Mouse (Mus musculus) hindbrain, embryonic 16.5 days (tissue): Measurements from ENCODE around the gene Ppp4r3a. TPM values are rescaled to one million over a fixed set of nuclear protein-coding genes. Genes with fewer than 3 reads are reported as not detected.

Experiments
- ATAC-seq: fragments of 200-750 bp; cut with Nextera tagmentation; 2 replicates; pipeline ENCODE4 v1.8.0; 2017; ENCODE audit warnings: moderate TSS enrichment, moderate library complexity
- H3K27ac ChIP-seq: fragments of 300-500 bp; sonication (generic); 2 replicates; pipeline ENCODE4 v1.5.1; 2014; ENCODE audit warnings: low read depth, mild to moderate bottlenecking, control low read depth, low read length, moderate library complexity
- H3K27me3 ChIP-seq: fragments of 300-500 bp; sonication (generic); replicated peaks from 2 replicates; pipeline ENCODE4 v1.6.1; 2014; ENCODE audit warnings: low read length; ENCODE audit not compliant: control insufficient read depth, insufficient read depth
- H3K36me3 ChIP-seq: fragments of 300-500 bp; sonication (generic); 2 replicates; pipeline ENCODE4 v1.6.1; 2014; ENCODE audit warnings: mild to moderate bottlenecking, low read length, moderate library complexity, mixed read lengths; ENCODE audit not compliant: control insufficient read depth, insufficient read depth
- H3K4me1 ChIP-seq: fragments of 300-500 bp; sonication (generic); 2 replicates; pipeline ENCODE4 v1.6.1; 2014; ENCODE audit warnings: low read depth, low read length; ENCODE audit not compliant: control insufficient read depth, insufficient read depth
- H3K4me2 ChIP-seq: fragments of 300-500 bp; sonication (generic); 2 replicates; pipeline ENCODE4 v1.6.1; 2014; ENCODE audit warnings: mild to moderate bottlenecking, low read length, control low read depth, moderate library complexity
- H3K4me3 ChIP-seq: fragments of 300-500 bp; sonication (generic); 2 replicates; pipeline ENCODE4 v1.5.1; 2014; ENCODE audit warnings: mild to moderate bottlenecking, low read length, control low read depth, moderate library complexity
- H3K9ac ChIP-seq: fragments of 300-500 bp; sonication (generic); 2 replicates; pipeline ENCODE4 v1.6.1; 2014; ENCODE audit warnings: low read depth, mild to moderate bottlenecking, control low read depth, low read length, moderate library complexity
- H3K9me3 ChIP-seq: fragments of 300-500 bp; sonication (generic); 2 replicates; pipeline ENCODE4 v1.6.1; 2014; ENCODE audit warnings: mild to moderate bottlenecking, low read length, moderate library complexity; ENCODE audit not compliant: control insufficient read depth
- WGBS: fragments of 180-500 bp; shearing (Covaris S2); extraction: QIAGEN DNeasy Blood & Tissue Kit; methylation state at CpG from one replicate; pipeline ENCODE4 v1.1.7; 2014; 5-methylcytosine and 5-hydroxymethylcytosine counted together
- polyA plus RNA-seq: library from polyadenylated mRNA; unstranded; fragments of >200 nt; fragmentation: Nextera tagmentation; extraction: Ambion mirVana; gene quantifications from 2 replicates; pipeline ENCODE4 v1.2.1, GENCODE M21; 2015

Ppp4r3a gene
- polyA plus RNA-seq, 1 experiment from 2014 or later, result 18.9 TPM

- Histone ChIP-seq H3K27ac (no peak overlapping the region), H3K27me3 (no peaks in the 10 kb centered on the region), H3K4me2 (no peak overlapping the region), H3K36me3 (no peaks in the 10 kb centered on the region), H3K9me3 (no peaks in the 10 kb centered on the region), H3K4me1 (peaks cover 25% of the 10 kb centered on the region), H3K9ac (no peak overlapping the region), H3K4me3 (no peak overlapping the region)
- no peak for ATAC-seq
- WGBS, result 49% methylated on average over 7 of the region's 7 CpGs
Observed at GRCm38 (mm10) chr12:100999061-100999954, 84.2 kb downstream of the Ppp4r3a start.

GRCm38 (mm10) chr12:100998564-100998962 is 84.9 kb downstream of the Ppp4r3a start:
- H3K27ac ChIP-seq, result no peak overlapping the region
- no peaks in the 10 kb centered on the region for H3K9me3 ChIP-seq
- no peak overlapping the region for H3K4me2 ChIP-seq
- H3K27me3 ChIP-seq, result no peaks in the 10 kb centered on the region
- H3K9ac ChIP-seq, result no peak overlapping the region
- H3K36me3 ChIP-seq, result no peaks in the 10 kb centered on the region
- H3K4me3 ChIP-seq, result no peak overlapping the region
- WGBS, result 57% methylated on average over 8 of the region's 8 CpGs
- ATAC-seq, result no peak
- peaks cover 25% of the 10 kb centered on the region for H3K4me1 ChIP-seq

- H3K9ac ChIP-seq, result no peak overlapping the region
- H3K27me3 ChIP-seq, result no peaks in the 10 kb centered on the region
- no peak overlapping the region for H3K27ac ChIP-seq
- no peaks in the 10 kb centered on the region for H3K9me3 ChIP-seq
- H3K36me3 ChIP-seq, result no peaks in the 10 kb centered on the region
- peaks cover 25% of the 10 kb centered on the region for H3K4me1 ChIP-seq
- 28% methylated on average over 10 of the region's 10 CpGs for WGBS
- no peak for ATAC-seq
- H3K4me3 ChIP-seq, result no peak overlapping the region
- H3K4me2 ChIP-seq, result no peak overlapping the region
Observed at GRCm38 (mm10) chr12:100997830-100998563, 85.5 kb downstream of the Ppp4r3a start.

- peak; percentile 40 for ATAC-seq
- Histone ChIP-seq H3K4me2 (no peak overlapping the region), H3K4me1 (peaks cover 25% of the 10 kb centered on the region), H3K4me3 (no peak overlapping the region), H3K9ac (no peak overlapping the region), H3K9me3 (no peaks in the 10 kb centered on the region), H3K27me3 (no peaks in the 10 kb centered on the region), H3K36me3 (no peaks in the 10 kb centered on the region), H3K27ac (no peak overlapping the region)
- 26% methylated on average over 5 of the region's 5 CpGs for WGBS
Observed at GRCm38 (mm10) chr12:100996378-100996898, 87.1 kb downstream of the Ppp4r3a start.

GRCm38 (mm10) chr12:100995607-100996377 is 87.7 kb downstream of the Ppp4r3a start:
- H3K4me2 ChIP-seq, result no peak overlapping the region
- WGBS, result 36% methylated on average over 16 of the region's 16 CpGs
- no peak for ATAC-seq
- no peaks in the 10 kb centered on the region for H3K27me3 ChIP-seq
- no peaks in the 10 kb centered on the region for H3K9me3 ChIP-seq
- no peak overlapping the region for H3K27ac ChIP-seq
- H3K36me3 ChIP-seq, result no peaks in the 10 kb centered on the region
- H3K4me1 ChIP-seq, result peaks cover 25% of the 10 kb centered on the region
- H3K9ac ChIP-seq, result no peak overlapping the region
- H3K4me3 ChIP-seq, result no peak overlapping the region

GRCm38 (mm10) chr12:100994140-100995015 is 89.1 kb downstream of the Ppp4r3a start:
- H3K9ac ChIP-seq, result no peak overlapping the region
- H3K4me2 ChIP-seq, result no peak overlapping the region
- no peak overlapping the region for H3K4me3 ChIP-seq
- 78% methylated on average over 3 of the region's 3 CpGs for WGBS
- no peak overlapping the region for H3K27ac ChIP-seq
- H3K36me3 ChIP-seq, result no peaks in the 10 kb centered on the region
- no peaks in the 10 kb centered on the region for H3K9me3 ChIP-seq
- H3K4me1 ChIP-seq, result peaks cover 34% of the 10 kb centered on the region
- no peaks in the 10 kb centered on the region for H3K27me3 ChIP-seq
- no peak for ATAC-seq

GRCm38 (mm10) chr12:100993146-100993545 is 90.4 kb downstream of the Ppp4r3a start:
- H3K4me3 ChIP-seq, result no peak overlapping the region
- no peak for ATAC-seq
- no peaks in the 10 kb centered on the region for H3K27me3 ChIP-seq
- no peaks in the 10 kb centered on the region for H3K9me3 ChIP-seq
- no peak overlapping the region for H3K27ac ChIP-seq
- peaks cover 39% of the 10 kb centered on the region for H3K4me1 ChIP-seq
- no peak overlapping the region for H3K4me2 ChIP-seq
- no peaks in the 10 kb centered on the region for H3K36me3 ChIP-seq
- WGBS, result 79% methylated on average over 3 of the region's 3 CpGs
- no peak overlapping the region for H3K9ac ChIP-seq

GRCm38 (mm10) chr12:100992505-100992904 is 91.0 kb downstream of the Ppp4r3a start:
- H3K4me1 ChIP-seq, result peaks cover 38% of the 10 kb centered on the region
- H3K36me3 ChIP-seq, result no peaks in the 10 kb centered on the region
- H3K9me3 ChIP-seq, result no peaks in the 10 kb centered on the region
- no peak overlapping the region for H3K27ac ChIP-seq
- no peak overlapping the region for H3K9ac ChIP-seq
- ATAC-seq, result no peak
- no peaks in the 10 kb centered on the region for H3K27me3 ChIP-seq
- no peak overlapping the region for H3K4me3 ChIP-seq
- 82% methylated on average over 7 of the region's 7 CpGs for WGBS
- no peak overlapping the region for H3K4me2 ChIP-seq
